Mouse (Mus musculus): ENCODE measurements around the gene Zfyve27. TPM values are rescaled to one million over a fixed set of nuclear protein-coding genes. Genes with fewer than 3 reads are reported as not detected.

The Zfyve27 gene
- polyA plus RNA-seq, 1 experiment from 2014 or later = 20.3 TPM

- no peak overlapping the region for H3K4me3 ChIP-seq (replicated peaks; ENCODE audit: low read depth, low read length)
Measured at GRCm38 (mm10) chr19:42138517-42139285, 25.1 kb upstream of the Zfyve27 start.

GRCm38 (mm10) chr19:42139724-42140517 lies 23.8 kb upstream of the Zfyve27 start:
- no peaks in the 10 kb centered on the region for H3K36me3 ChIP-seq (ENCODE audit: insufficient read depth, low read length)
- no peak overlapping the region for H3K4me2 ChIP-seq (ENCODE audit: low read length)
- no peak for TF ChIP-seq CTCF (IDR thresholded peaks at IDR 0.05; ENCODE audit: low read depth)
- no peak overlapping the region for H3K27ac ChIP-seq
- H3K9me3 ChIP-seq (replicated peaks; ENCODE audit: low read length) = no peaks in the 10 kb centered on the region
- H3K4me1 ChIP-seq (replicated peaks; ENCODE audit: insufficient read depth, low read length) = no peaks in the 10 kb centered on the region
- no peak for ATAC-seq (replicated peaks; ENCODE audit: low FRiP score, low read depth)
- H3K27me3 ChIP-seq (ENCODE audit: insufficient read depth, low read length) = no peaks in the 10 kb centered on the region
- H3K4me3 ChIP-seq (replicated peaks; ENCODE audit: low read depth, low read length) = no peak overlapping the region
- no peak overlapping the region for H3K9ac ChIP-seq (ENCODE audit: low read depth, low read length)
- WGBS = 75% methylated on average over 5 of the region's 5 CpGs
- DNase-seq (ENCODE audit: low spot score) = no peak

More at GRCm38 (mm10) chr19:42138517-42139285, 25.1 kb upstream of the Zfyve27 start:
- H3K9me3 ChIP-seq (replicated peaks; ENCODE audit: low read length) = no peaks in the 10 kb centered on the region
- H3K4me1 ChIP-seq (replicated peaks; ENCODE audit: insufficient read depth, low read length) = no peaks in the 10 kb centered on the region
- no peaks in the 10 kb centered on the region for H3K36me3 ChIP-seq (ENCODE audit: insufficient read depth, low read length)
- H3K9ac ChIP-seq (ENCODE audit: low read depth, low read length) = no peak overlapping the region
- TF ChIP-seq CTCF (IDR thresholded peaks at IDR 0.05; ENCODE audit: low read depth) = no peak
- no peak overlapping the region for H3K27ac ChIP-seq
- H3K27me3 ChIP-seq (ENCODE audit: insufficient read depth, low read length) = no peaks in the 10 kb centered on the region
- DNase-seq (ENCODE audit: low spot score) (no peak), ATAC-seq (replicated peaks; ENCODE audit: low FRiP score, low read depth) (no peak)
- H3K4me2 ChIP-seq (ENCODE audit: low read length) = no peak overlapping the region
- WGBS = 75% methylated on average over 15 of the region's 15 CpGs

- WGBS = 82% methylated on average over 3 of the region's 3 CpGs
- H3K27me3 ChIP-seq (ENCODE audit: insufficient read depth, low read length) = no peaks in the 10 kb centered on the region
Measured at GRCm38 (mm10) chr19:42141998-42142397, 21.8 kb upstream of the Zfyve27 start.

GRCm38 (mm10) chr19:42142757-42143156 lies 21.0 kb upstream of the Zfyve27 start:
- TF ChIP-seq CTCF (IDR thresholded peaks at IDR 0.05; ENCODE audit: low read depth) = no peak
- Histone ChIP-seq H3K27ac (no peak overlapping the region), H3K27me3 (ENCODE audit: insufficient read depth, low read length) (no peaks in the 10 kb centered on the region), H3K36me3 (ENCODE audit: insufficient read depth, low read length) (no peaks in the 10 kb centered on the region), H3K4me2 (ENCODE audit: low read length) (no peak overlapping the region), H3K9ac (ENCODE audit: low read depth, low read length) (no peak overlapping the region), H3K4me3 (replicated peaks; ENCODE audit: low read depth, low read length) (no peak overlapping the region), H3K4me1 (replicated peaks; ENCODE audit: insufficient read depth, low read length) (no peaks in the 10 kb centered on the region; the same call in 1 of the 2 replicates), H3K9me3 (replicated peaks; ENCODE audit: low read length) (no peaks in the 10 kb centered on the region)
- ATAC-seq (replicated peaks; ENCODE audit: low FRiP score, low read depth) (no peak), DNase-seq (ENCODE audit: low spot score) (no peak)
- 75% methylated on average over 2 of the region's 2 CpGs for WGBS

More at GRCm38 (mm10) chr19:42141998-42142397, 21.8 kb upstream of the Zfyve27 start:
- no peak overlapping the region for H3K4me3 ChIP-seq (replicated peaks; ENCODE audit: low read depth, low read length)
- TF ChIP-seq CTCF (IDR thresholded peaks at IDR 0.05; ENCODE audit: low read depth) = no peak
- no peak for DNase-seq (ENCODE audit: low spot score)
- H3K4me2 ChIP-seq (ENCODE audit: low read length) = no peak overlapping the region
- H3K9ac ChIP-seq (ENCODE audit: low read depth, low read length) = no peak overlapping the region
- H3K9me3 ChIP-seq (replicated peaks; ENCODE audit: low read length) = no peaks in the 10 kb centered on the region
- H3K36me3 ChIP-seq (ENCODE audit: insufficient read depth, low read length) = no peaks in the 10 kb centered on the region
- ATAC-seq (replicated peaks; ENCODE audit: low FRiP score, low read depth) = no peak
- no peaks in the 10 kb centered on the region; the same call in 1 of the 2 replicates for H3K4me1 ChIP-seq (replicated peaks; ENCODE audit: insufficient read depth, low read length)
- no peak overlapping the region for H3K27ac ChIP-seq

GRCm38 (mm10) chr19:42144067-42144466 lies 19.7 kb upstream of the Zfyve27 start:
- TF ChIP-seq CTCF (IDR thresholded peaks at IDR 0.05; ENCODE audit: low read depth) = no peak
- no peak for ATAC-seq (replicated peaks; ENCODE audit: low FRiP score, low read depth)
- 57% methylated on average over 6 of the region's 6 CpGs for WGBS
- Histone ChIP-seq H3K27me3 (ENCODE audit: insufficient read depth, low read length) (no peaks in the 10 kb centered on the region), H3K4me3 (replicated peaks; ENCODE audit: low read depth, low read length) (no peak overlapping the region), H3K9ac (ENCODE audit: low read depth, low read length) (no peak overlapping the region), H3K36me3 (ENCODE audit: insufficient read depth, low read length) (no peaks in the 10 kb centered on the region), H3K4me2 (ENCODE audit: low read length) (no peak overlapping the region), H3K27ac (no peak overlapping the region), H3K9me3 (replicated peaks; ENCODE audit: low read length) (no peaks in the 10 kb centered on the region), H3K4me1 (replicated peaks; ENCODE audit: insufficient read depth, low read length) (peaks cover 7% of the 10 kb centered on the region)
- DNase-seq (ENCODE audit: low spot score) = no peak

GRCm38 (mm10) chr19:42144541-42145167 lies 19.1 kb upstream of the Zfyve27 start:
- no peak overlapping the region for H3K4me3 ChIP-seq (replicated peaks; ENCODE audit: low read depth, low read length)
- H3K4me1 ChIP-seq (replicated peaks; ENCODE audit: insufficient read depth, low read length) = peaks cover 7% of the 10 kb centered on the region
- no peaks in the 10 kb centered on the region for H3K36me3 ChIP-seq (ENCODE audit: insufficient read depth, low read length)
- no peak overlapping the region for H3K4me2 ChIP-seq (ENCODE audit: low read length)
- no peak overlapping the region for H3K9ac ChIP-seq (ENCODE audit: low read depth, low read length)
- no peak for ATAC-seq (replicated peaks; ENCODE audit: low FRiP score, low read depth)
- H3K27me3 ChIP-seq (ENCODE audit: insufficient read depth, low read length) = no peaks in the 10 kb centered on the region
- H3K9me3 ChIP-seq (replicated peaks; ENCODE audit: low read length) = no peaks in the 10 kb centered on the region
- H3K27ac ChIP-seq = no peak overlapping the region
- whole genome bisulfite sequencing = 28% methylated on average over 8 of the region's 8 CpGs
- TF ChIP-seq CTCF (IDR thresholded peaks at IDR 0.05; ENCODE audit: low read depth) = peak; percentile 90
- DNase-seq (ENCODE audit: low spot score) = peak; percentile 93
